Comparison of ENCODE assay signal across 8 mouse cellular contexts in the genomic region with DNA sequence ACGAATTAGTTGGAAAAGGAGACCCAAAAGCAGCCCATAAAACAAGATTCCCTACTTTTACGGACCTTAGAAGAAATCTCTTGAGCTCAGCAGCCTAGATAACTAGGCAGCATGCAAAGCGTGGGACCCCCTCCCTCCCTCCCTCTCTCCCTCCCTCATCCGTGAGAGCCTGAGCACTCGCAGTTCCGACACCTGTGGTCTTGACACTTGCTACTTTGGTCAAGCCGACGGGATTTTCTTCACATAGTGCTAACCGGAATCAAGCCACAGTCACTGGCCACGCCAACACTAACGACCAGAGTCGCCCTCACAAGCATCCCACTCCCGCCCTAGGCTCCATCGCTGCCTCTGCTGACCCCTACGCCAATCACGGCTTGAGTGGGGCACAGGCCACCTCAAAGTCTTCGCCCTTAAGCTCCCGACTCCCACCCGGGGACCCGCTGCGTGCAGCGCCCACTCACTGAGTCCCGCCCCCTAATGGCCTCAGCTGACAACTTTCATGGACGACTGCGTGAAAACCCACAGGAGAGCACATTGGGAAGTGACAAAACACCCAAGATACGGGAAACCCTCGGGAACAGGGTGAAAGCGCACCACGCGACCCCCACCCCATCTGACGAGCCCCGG. TPM values are rescaled to one million over a fixed set of nuclear protein-coding genes. Genes with fewer than 3 reads are reported as not detected.
DNase-seq lines count a peak whose midpoint lies in the region; ATAC-seq and TF ChIP-seq lines count a peak whose summit lies in the region.

No protein-coding gene starts in this region.

- no peaks in the 10 kb centered on the region for H3K9me3 ChIP-seq in CH12.LX (replicated peaks; ENCODE audit: low read length)
- H3K9me3 ChIP-seq in limb, embryonic 11.5 days (ENCODE audit: control insufficient read depth, low read length): no peaks in the 10 kb centered on the region
- H3K9me3 ChIP-seq in neural tube, embryonic 14.5 days (ENCODE audit: control insufficient read depth, low read length): no peaks in the 10 kb centered on the region

- H3K4me2 ChIP-seq in CH12.LX (ENCODE audit: insufficient read depth, low read depth, poor library complexity, severe bottlenecking): peak overlapping the region; percentile 1; the same call in 1 of the 2 replicates
- peak overlapping the region; percentile 51 for H3K4me2 ChIP-seq in limb, embryonic 11.5 days (ENCODE audit: low read depth, severe bottlenecking)
- H3K4me2 ChIP-seq in neural tube, embryonic 14.5 days (ENCODE audit: low read depth, low read length): peak overlapping the region; percentile 79

- peak overlapping the region; percentile 93 for H3K27ac ChIP-seq in gastrocnemius, adult 2 months
- H3K27ac ChIP-seq in CH12.LX (ENCODE audit: insufficient read depth, low read depth): peak overlapping the region; percentile 44
- no peak overlapping the region; the same call in 1 of the 2 replicates for H3K27ac ChIP-seq in limb, embryonic 11.5 days (replicated peaks; ENCODE audit: low read depth, low read length)
- H3K27ac ChIP-seq in neural tube, embryonic 14.5 days (ENCODE audit: low read depth, low read length): peak overlapping the region; percentile 83

- TF ChIP-seq CTCF in gastrocnemius, adult 2 months (IDR thresholded peaks at IDR 0.05): peak; percentile 31; the same call in 1 of the 2 replicates
- TF ChIP-seq CTCF in CH12.LX (conservative IDR thresholded peaks at IDR 0.05 in 1 of 2, IDR thresholded peaks at IDR 0.05 in 1 of 2; ENCODE audit: low read depth in 2 of 2, low read length in 2 of 2): peak in 1 of 2 experiments; percentile 18; a peak in 1 of 4 replicates

- no peak for DNase-seq in gastrocnemius, adult 2 months
- DNase-seq in gastrocnemius, postnatal 4 days (ENCODE audit: low spot score in 2 of 2): no peak
- peak; percentile 30 for DNase-seq in CH12.LX (ENCODE audit: extremely low read depth)
- no peak for DNase-seq in limb, embryonic 11.5 days (ENCODE audit: low spot score)
- no peak for DNase-seq in cerebellum, postnatal 14 days
- no peak for DNase-seq in thymus, postnatal 25 days

- TF ChIP-seq POLR2A in CH12.LX (IDR thresholded peaks at IDR 0.05; ENCODE audit: low read depth, low read length): no peak

- intact Hi-C loops in gastrocnemius, adult 2 months (cut with DNase I): loop anchor here (2.0 to 5.0 kb wide), 3 partner anchors 20 to 130 kb away; a partner anchor contains a TSS

- no peaks in the 10 kb centered on the region for H3K27me3 ChIP-seq in CH12.LX (replicated peaks)
- no peaks in the 10 kb centered on the region for H3K27me3 ChIP-seq in limb, embryonic 11.5 days (ENCODE audit: control insufficient read depth, insufficient read depth, low read length)
- H3K27me3 ChIP-seq in neural tube, embryonic 14.5 days (ENCODE audit: control insufficient read depth, insufficient read depth, low read length): no peaks in the 10 kb centered on the region

- H3K4me1 ChIP-seq in CH12.LX (ENCODE audit: control insufficient read depth in 1 of 2, insufficient read depth in 2 of 2): peaks cover 7 to 52% of the 10 kb centered on the region in 2 experiments
- no peaks in the 10 kb centered on the region for H3K4me1 ChIP-seq in limb, embryonic 11.5 days (ENCODE audit: control insufficient read depth, insufficient read depth, low read length)
- H3K4me1 ChIP-seq in neural tube, embryonic 14.5 days (ENCODE audit: control insufficient read depth, insufficient read depth, low read length): peaks cover 18% of the 10 kb centered on the region

- ATAC-seq in erythroid progenitor cell, adult 5-6 weeks (replicated peaks; ENCODE audit: low FRiP score, poor library complexity, severe bottlenecking): peak; percentile 60
- ATAC-seq in limb, embryonic 11.5 days (ENCODE audit: insufficient number of reproducible peaks, low FRiP score, low TSS enrichment, low read depth): peak; percentile 65; the same call in 1 of the 2 replicates
- ATAC-seq in neural tube, embryonic 14.5 days (ENCODE audit: low read depth): peak; percentile 74

- peak overlapping the region; percentile 82 for H3K4me3 ChIP-seq in gastrocnemius, adult 2 months
- peak overlapping the region; percentile 80 to 98 (median 92) for H3K4me3 ChIP-seq in CH12.LX (replicated peaks in 1 of 3; ENCODE audit: low read depth in 2 of 3, low read length in 2 of 3, poor library complexity in 1 of 3)
- peak overlapping the region; percentile 76 for H3K4me3 ChIP-seq in limb, embryonic 11.5 days (ENCODE audit: low read depth, low read length)
- peak overlapping the region; percentile 63 for H3K4me3 ChIP-seq in neural tube, embryonic 14.5 days (ENCODE audit: low read depth, low read length)

- TF ChIP-seq EP300 in CH12.LX (IDR thresholded peaks at IDR 0.05; ENCODE audit: low read length): no peak

- peaks cover 13% of the 10 kb centered on the region for H3K79me2 ChIP-seq in CH12.LX (replicated peaks; ENCODE audit: control insufficient read depth, extremely low read depth, insufficient read depth, poor library complexity, severe bottlenecking)

- 1% methylated on average over 32 of the region's 32 CpGs for WGBS in limb, embryonic 11.5 days
- under 1% methylated on average over 32 of the region's 32 CpGs for WGBS in neural tube, embryonic 14.5 days

- H3K9ac ChIP-seq in CH12.LX (ENCODE audit: insufficient read depth, low read depth): peak overlapping the region; percentile 64
- peak overlapping the region; percentile 68 for H3K9ac ChIP-seq in limb, embryonic 11.5 days (ENCODE audit: low read length)
- H3K9ac ChIP-seq in neural tube, embryonic 14.5 days (replicated peaks; ENCODE audit: low read depth, low read length): peak overlapping the region; percentile 68

- no peak for TF ChIP-seq RAD21 in CH12.LX (IDR thresholded peaks at IDR 0.05; ENCODE audit: low read depth, low read length)

- dilution Hi-C loops in CH12.LX (cut with MboI; ENCODE audit: extremely low pct_ligation_motif_present, extremely low pct_unique_long_range_greater_than_20kb, low sequenced_read_pairs): no loop called here

- H3K36me3 ChIP-seq in CH12.LX (replicated peaks in 1 of 2; ENCODE audit: control insufficient read depth in 1 of 2, insufficient read depth in 1 of 2, low read length in 1 of 2): peaks cover 17 to 33% of the 10 kb centered on the region in 2 experiments
- H3K36me3 ChIP-seq in limb, embryonic 11.5 days (ENCODE audit: control insufficient read depth, insufficient read depth, low read length): peaks cover 2% of the 10 kb centered on the region; the same call in 1 of the 2 replicates
- H3K36me3 ChIP-seq in neural tube, embryonic 14.5 days (ENCODE audit: control insufficient read depth, insufficient read depth, low read length): peaks cover 13% of the 10 kb centered on the region

- in situ Hi-C loops in CH12.LX (cut with MboI; ENCODE audit: low pct_ligation_motif_present, low pct_unique_long_range_greater_than_20kb, low sequenced_read_pairs): no loop called here

TF ChIP-seq in CH12.LX, 34 proteins besides CTCF, POLR2A, EP300 and RAD21:
- TF ChIP-seq NELFE (IDR thresholded peaks at IDR 0.05; ENCODE audit: low read depth, low read length) (no peak), MAX (IDR thresholded peaks at IDR 0.05; ENCODE audit: low read length) (no peak), KAT2A (IDR thresholded peaks at IDR 0.05; ENCODE audit: insufficient replicate concordance, low read length) (no peak), USF1 (IDR thresholded peaks at IDR 0.05; ENCODE audit: low read depth, low read length) (no peak), ELF1 (IDR thresholded peaks at IDR 0.05; ENCODE audit: low read depth, low read length) (no peak)

RNA-seq across cellular contexts. Expression of a gene that starts 0.6 kb away (rescaled TPM):
- 1 to 10 TPM; 6.6 to 8.3 TPM for total RNA-seq in gastrocnemius, adult 2 months (2021)
- total RNA-seq in gastrocnemius, postnatal 4 days (2021): 10 to 100 TPM; 20.0 to 21.5 TPM
- 9.8 and 10.9 TPM in 2 replicates for total RNA-seq in CH12.LX (2012; rRNA removed)
- total RNA-seq in CH12.LX (2014; rRNA removed): 17.1 and 19.1 TPM in 2 replicates
- 10.7 and 13.3 TPM in 2 replicates for polyA plus RNA-seq in CH12.LX (2012; ENCODE audit: insufficient read length, low read depth)
- total RNA-seq in erythroid progenitor cell, adult 5-6 weeks (2015; ENCODE audit: low replicate concordance): 4.3 and 4.6 TPM in 2 replicates
- total RNA-seq in erythroid progenitor cell, adult 5-6 weeks (2017; ENCODE audit: low replicate concordance): 3.0 and 4.6 TPM in 2 replicates
- 14.0 and 14.3 TPM in 2 replicates for polyA plus RNA-seq in limb, embryonic 11.5 days (2014; fragmentation: Nextera tagmentation; extraction: Ambion mirVana)
- 24.6 and 25.4 TPM in 2 replicates for polyA plus RNA-seq in neural tube, embryonic 14.5 days (2014; fragmentation: Nextera tagmentation; extraction: Ambion mirVana)

RNA-seq across cellular contexts. Expression of a gene that starts 38.6 kb away (rescaled TPM):
- total RNA-seq in gastrocnemius, adult 2 months (2021): not detected
- total RNA-seq in gastrocnemius, postnatal 4 days (2021): under 1 TPM; 0.10 to 0.17 TPM
- total RNA-seq in CH12.LX (2012; rRNA removed): 0.25 and 0.34 TPM in 2 replicates
- total RNA-seq in CH12.LX (2014; rRNA removed): 0.66 and 0.77 TPM in 2 replicates
- 1.3 and 1.7 TPM in 2 replicates for polyA plus RNA-seq in CH12.LX (2012; ENCODE audit: insufficient read length, low read depth)
- total RNA-seq in erythroid progenitor cell, adult 5-6 weeks (2015; ENCODE audit: low replicate concordance): 6.3 and 10.5 TPM in 2 replicates
- 1.8 and 2.9 TPM in 2 replicates for total RNA-seq in erythroid progenitor cell, adult 5-6 weeks (2017; ENCODE audit: low replicate concordance)
- polyA plus RNA-seq in limb, embryonic 11.5 days (2014; fragmentation: Nextera tagmentation; extraction: Ambion mirVana): 0.09 and 0.32 TPM in 2 replicates
- 0.12 and 0.28 TPM in 2 replicates for polyA plus RNA-seq in neural tube, embryonic 14.5 days (2014; fragmentation: Nextera tagmentation; extraction: Ambion mirVana)

Comparison
In these comparisons a context has a peak if more than half of its experiments do, and no peak if none do; other contexts are left out.
1. H3K4me2 ChIP-seq: peak in every context shown above with its lines; median percentile 79 in neural tube, embryonic 14.5 days; 51 in limb, embryonic 11.5 days; 1 in CH12.LX.